Mouse (Mus musculus): Measurements from ENCODE around the gene Cux2. TPM values are rescaled to one million over a fixed set of nuclear protein-coding genes. Genes with fewer than 3 reads are reported as not detected.

The Cux2 gene
- polyA plus RNA-seq, 1 experiment from 2014 or later, result 7.1 TPM

DNA sequence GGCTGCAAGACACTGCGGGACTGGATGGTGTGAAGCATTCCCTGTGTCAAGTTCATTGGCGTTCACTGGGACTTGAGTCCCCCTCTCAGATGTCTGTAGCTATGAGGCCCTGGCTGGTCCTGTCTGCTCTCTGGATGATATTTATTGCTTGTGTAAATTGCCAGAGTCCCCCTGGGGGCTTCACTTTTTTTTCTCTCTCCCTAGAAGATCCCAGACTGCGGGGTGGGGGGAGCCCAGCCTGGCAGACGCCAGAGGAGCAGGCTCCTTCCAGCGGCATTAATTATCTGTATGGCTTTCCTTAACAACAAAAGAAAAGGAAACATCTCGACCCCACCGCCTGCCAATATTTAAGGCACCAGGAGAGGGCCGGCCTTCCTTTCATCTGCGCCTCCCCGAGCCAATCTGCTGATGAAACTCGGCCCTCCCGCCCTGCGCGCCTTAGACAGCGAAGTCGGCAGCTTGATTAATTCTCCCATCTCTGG, 68.2 kb downstream of the Cux2 start:
- Histone ChIP-seq H3K27ac (ENCODE audit: low read depth, low read length) (peak overlapping the region; percentile 46; the same call in 1 of the 2 replicates), H3K4me1 (ENCODE audit: control insufficient read depth, insufficient read depth, low read length) (peaks cover 18% of the 10 kb centered on the region), H3K4me2 (peak overlapping the region; percentile 27; the same call in 1 of the 2 replicates), H3K4me3 (ENCODE audit: low read depth, low read length) (no peak overlapping the region), H3K27me3 (ENCODE audit: control insufficient read depth, insufficient read depth, low read length) (no peaks in the 10 kb centered on the region), H3K36me3 (ENCODE audit: control insufficient read depth, insufficient read depth, low read length) (no peaks in the 10 kb centered on the region), H3K9me3 (replicated peaks; ENCODE audit: control insufficient read depth, low read length) (no peaks in the 10 kb centered on the region), H3K9ac (ENCODE audit: low read depth, low read length) (0 out of 2 replicates have a peak overlapping the region, but pooled peaks have one; percentile 16)
- WGBS (ENCODE audit: insufficient replicate concordance), result 35% methylated on average over 16 of the region's 16 CpGs
- ATAC-seq (replicated peaks; ENCODE audit: insufficient number of reproducible peaks, low FRiP score, low TSS enrichment), result no peak

DNA sequence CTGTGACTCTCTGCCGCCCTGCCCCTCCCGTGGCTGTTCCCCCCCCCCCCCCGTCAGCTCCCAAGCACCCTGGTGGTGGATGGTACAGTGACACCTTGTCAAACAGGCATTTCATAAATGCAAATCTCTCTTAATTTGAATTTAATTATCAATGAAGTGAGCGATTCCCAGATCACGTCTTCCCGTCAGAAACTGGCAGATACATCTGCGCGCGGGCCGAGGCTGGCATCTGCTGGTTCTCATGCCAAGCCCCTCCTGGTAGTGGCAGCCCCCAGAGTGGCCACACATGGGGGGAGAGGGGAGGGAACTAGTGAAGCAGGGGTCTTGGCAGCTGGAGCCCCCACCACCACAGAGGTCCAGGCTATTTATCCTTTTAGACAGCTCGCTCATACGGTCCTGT, 73.6 kb downstream of the Cux2 start:
- Histone ChIP-seq H3K36me3 (ENCODE audit: control insufficient read depth, insufficient read depth, low read length) (no peaks in the 10 kb centered on the region), H3K9me3 (replicated peaks; ENCODE audit: control insufficient read depth, low read length) (no peaks in the 10 kb centered on the region), H3K4me2 (no peak overlapping the region), H3K4me3 (ENCODE audit: low read depth, low read length) (no peak overlapping the region), H3K9ac (ENCODE audit: low read depth, low read length) (no peak overlapping the region), H3K27me3 (ENCODE audit: control insufficient read depth, insufficient read depth, low read length) (no peaks in the 10 kb centered on the region), H3K4me1 (ENCODE audit: control insufficient read depth, insufficient read depth, low read length) (peaks cover 16% of the 10 kb centered on the region), H3K27ac (ENCODE audit: low read depth, low read length) (no peak overlapping the region)
- ATAC-seq (replicated peaks; ENCODE audit: insufficient number of reproducible peaks, low FRiP score, low TSS enrichment), result no peak
- WGBS (ENCODE audit: insufficient replicate concordance), result 88% methylated on average over 12 of the region's 12 CpGs

DNA sequence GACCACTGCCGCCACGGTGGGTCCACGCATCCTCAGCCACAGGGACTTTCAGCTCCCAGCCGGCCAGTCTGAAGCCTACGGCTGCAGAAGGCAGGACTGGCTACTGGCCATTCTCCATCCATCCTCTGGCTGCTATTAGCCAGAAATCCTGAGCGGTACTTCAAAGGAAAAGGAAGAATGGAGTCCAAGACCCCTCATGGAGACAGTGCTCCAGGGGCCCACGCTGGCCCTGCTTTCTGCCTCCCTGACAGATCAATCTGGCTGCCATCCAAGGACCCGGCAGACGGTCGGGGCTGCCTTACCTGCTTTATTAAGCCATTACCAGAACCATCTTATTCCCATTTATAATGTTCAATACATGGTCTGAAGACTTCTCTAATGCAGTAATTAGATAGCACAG, 76.4 kb downstream of the Cux2 start:
- H3K27ac ChIP-seq (ENCODE audit: low read depth, low read length), result no peak overlapping the region
- no peak overlapping the region for H3K4me2 ChIP-seq
- WGBS (ENCODE audit: insufficient replicate concordance), result 62% methylated on average over 10 of the region's 10 CpGs
- peaks cover 15% of the 10 kb centered on the region for H3K4me1 ChIP-seq (ENCODE audit: control insufficient read depth, insufficient read depth, low read length)
- ATAC-seq (replicated peaks; ENCODE audit: insufficient number of reproducible peaks, low FRiP score, low TSS enrichment), result no peak
- no peaks in the 10 kb centered on the region for H3K27me3 ChIP-seq (ENCODE audit: control insufficient read depth, insufficient read depth, low read length)
- H3K4me3 ChIP-seq (ENCODE audit: low read depth, low read length), result no peak overlapping the region
- H3K9me3 ChIP-seq (replicated peaks; ENCODE audit: control insufficient read depth, low read length), result no peaks in the 10 kb centered on the region
- H3K36me3 ChIP-seq (ENCODE audit: control insufficient read depth, insufficient read depth, low read length), result no peaks in the 10 kb centered on the region
- H3K9ac ChIP-seq (ENCODE audit: low read depth, low read length), result no peak overlapping the region

- Histone ChIP-seq H3K36me3 (ENCODE audit: control insufficient read depth, insufficient read depth, low read length) (no peaks in the 10 kb centered on the region), H3K27ac (ENCODE audit: low read depth, low read length) (no peak overlapping the region), H3K9ac (ENCODE audit: low read depth, low read length) (no peak overlapping the region), H3K27me3 (ENCODE audit: control insufficient read depth, insufficient read depth, low read length) (no peaks in the 10 kb centered on the region), H3K4me2 (no peak overlapping the region), H3K4me3 (ENCODE audit: low read depth, low read length) (no peak overlapping the region), H3K4me1 (ENCODE audit: control insufficient read depth, insufficient read depth, low read length) (peaks cover 15% of the 10 kb centered on the region), H3K9me3 (replicated peaks; ENCODE audit: control insufficient read depth, low read length) (no peaks in the 10 kb centered on the region)
- 51% methylated on average over 23 of the region's 23 CpGs for WGBS (ENCODE audit: insufficient replicate concordance)
- ATAC-seq (replicated peaks; ENCODE audit: insufficient number of reproducible peaks, low FRiP score, low TSS enrichment), result no peak
These were observed 77.2 kb downstream of the Cux2 start for GRCm38 (mm10) chr5:121972680-121973192.

- H3K4me3 ChIP-seq (ENCODE audit: low read depth, low read length), result no peak overlapping the region
- no peak for ATAC-seq (replicated peaks; ENCODE audit: insufficient number of reproducible peaks, low FRiP score, low TSS enrichment)
- H3K4me1 ChIP-seq (ENCODE audit: control insufficient read depth, insufficient read depth, low read length), result peaks cover 38% of the 10 kb centered on the region
- H3K9me3 ChIP-seq (replicated peaks; ENCODE audit: control insufficient read depth, low read length), result no peaks in the 10 kb centered on the region
- H3K9ac ChIP-seq (ENCODE audit: low read depth, low read length), result no peak overlapping the region
- no peaks in the 10 kb centered on the region for H3K36me3 ChIP-seq (ENCODE audit: control insufficient read depth, insufficient read depth, low read length)
- no peak overlapping the region for H3K4me2 ChIP-seq
- H3K27me3 ChIP-seq (ENCODE audit: control insufficient read depth, insufficient read depth, low read length), result no peaks in the 10 kb centered on the region
- H3K27ac ChIP-seq (ENCODE audit: low read depth, low read length), result no peak overlapping the region
- 85% methylated on average over 15 of the region's 15 CpGs for whole genome bisulfite sequencing (ENCODE audit: insufficient replicate concordance)
These were observed 80.9 kb downstream of the Cux2 start for GRCm38 (mm10) chr5:121968999-121969398.

- Histone ChIP-seq H3K4me1 (ENCODE audit: control insufficient read depth, insufficient read depth, low read length) (peaks cover 34% of the 10 kb centered on the region), H3K9me3 (replicated peaks; ENCODE audit: control insufficient read depth, low read length) (no peaks in the 10 kb centered on the region), H3K27ac (ENCODE audit: low read depth, low read length) (no peak overlapping the region), H3K4me3 (ENCODE audit: low read depth, low read length) (no peak overlapping the region), H3K9ac (ENCODE audit: low read depth, low read length) (no peak overlapping the region), H3K4me2 (no peak overlapping the region), H3K27me3 (ENCODE audit: control insufficient read depth, insufficient read depth, low read length) (no peaks in the 10 kb centered on the region), H3K36me3 (ENCODE audit: control insufficient read depth, insufficient read depth, low read length) (no peaks in the 10 kb centered on the region)
- WGBS (ENCODE audit: insufficient replicate concordance), result 67% methylated on average over 15 of the region's 15 CpGs
- ATAC-seq (replicated peaks; ENCODE audit: insufficient number of reproducible peaks, low FRiP score, low TSS enrichment), result no peak
These were observed 81.5 kb downstream of the Cux2 start for GRCm38 (mm10) chr5:121968416-121968815.

- 69% methylated on average over 5 of the region's 5 CpGs for WGBS (ENCODE audit: insufficient replicate concordance)
- Histone ChIP-seq H3K4me1 (ENCODE audit: control insufficient read depth, insufficient read depth, low read length) (peaks cover 26% of the 10 kb centered on the region), H3K4me2 (no peak overlapping the region), H3K36me3 (ENCODE audit: control insufficient read depth, insufficient read depth, low read length) (no peaks in the 10 kb centered on the region), H3K4me3 (ENCODE audit: low read depth, low read length) (no peak overlapping the region), H3K9me3 (replicated peaks; ENCODE audit: control insufficient read depth, low read length) (no peaks in the 10 kb centered on the region), H3K27ac (ENCODE audit: low read depth, low read length) (no peak overlapping the region), H3K27me3 (ENCODE audit: control insufficient read depth, insufficient read depth, low read length) (no peaks in the 10 kb centered on the region), H3K9ac (ENCODE audit: low read depth, low read length) (no peak overlapping the region)
- ATAC-seq (replicated peaks; ENCODE audit: insufficient number of reproducible peaks, low FRiP score, low TSS enrichment), result no peak
These were observed 82.4 kb downstream of the Cux2 start for GRCm38 (mm10) chr5:121967520-121967919.

DNA sequence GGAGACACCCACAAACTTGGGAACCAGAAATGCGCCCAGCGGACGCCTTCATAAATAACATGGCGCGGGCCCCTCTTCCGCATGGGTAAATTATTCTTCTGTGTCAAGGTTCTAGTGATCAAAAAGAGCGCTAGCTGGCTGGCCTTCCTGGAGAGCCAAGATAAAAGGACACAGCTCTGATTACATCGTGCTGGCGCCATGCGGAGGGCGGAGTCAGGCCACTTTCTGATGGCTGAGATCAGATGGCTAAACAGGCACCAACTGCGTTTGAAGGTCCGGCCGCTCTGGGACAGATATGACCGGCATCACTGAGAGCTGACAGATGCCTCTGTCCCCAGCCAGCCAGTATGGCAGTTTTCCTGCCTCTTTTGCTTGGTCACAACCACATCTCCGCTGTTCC, 83.0 kb downstream of the Cux2 start:
- peak overlapping the region; percentile 43 for H3K4me2 ChIP-seq

GRCm38 (mm10) chr5:121962974-121963373, 86.9 kb downstream of the Cux2 start:
- no peaks in the 10 kb centered on the region for H3K9me3 ChIP-seq (replicated peaks; ENCODE audit: control insufficient read depth, low read length)
- ATAC-seq (replicated peaks; ENCODE audit: insufficient number of reproducible peaks, low FRiP score, low TSS enrichment), result no peak
- no peak overlapping the region for H3K27ac ChIP-seq (ENCODE audit: low read depth, low read length)
- H3K4me2 ChIP-seq, result no peak overlapping the region
- H3K9ac ChIP-seq (ENCODE audit: low read depth, low read length), result no peak overlapping the region
- peaks cover 33% of the 10 kb centered on the region for H3K4me1 ChIP-seq (ENCODE audit: control insufficient read depth, insufficient read depth, low read length)
- H3K27me3 ChIP-seq (ENCODE audit: control insufficient read depth, insufficient read depth, low read length), result no peaks in the 10 kb centered on the region
- no peak overlapping the region for H3K4me3 ChIP-seq (ENCODE audit: low read depth, low read length)
- 81% methylated on average over 10 of the region's 10 CpGs for WGBS (ENCODE audit: insufficient replicate concordance)
- no peaks in the 10 kb centered on the region for H3K36me3 ChIP-seq (ENCODE audit: control insufficient read depth, insufficient read depth, low read length)

More for the DNA sequence above, 83.0 kb downstream of the Cux2 start:
- Histone ChIP-seq H3K36me3 (ENCODE audit: control insufficient read depth, insufficient read depth, low read length) (no peaks in the 10 kb centered on the region), H3K27ac (ENCODE audit: low read depth, low read length) (peak overlapping the region; percentile 68), H3K9ac (ENCODE audit: low read depth, low read length) (no peak overlapping the region), H3K4me3 (ENCODE audit: low read depth, low read length) (no peak overlapping the region), H3K27me3 (ENCODE audit: control insufficient read depth, insufficient read depth, low read length) (no peaks in the 10 kb centered on the region), H3K9me3 (replicated peaks; ENCODE audit: control insufficient read depth, low read length) (no peaks in the 10 kb centered on the region), H3K4me1 (ENCODE audit: control insufficient read depth, insufficient read depth, low read length) (peaks cover 27% of the 10 kb centered on the region)
- ATAC-seq (replicated peaks; ENCODE audit: insufficient number of reproducible peaks, low FRiP score, low TSS enrichment), result peak; percentile 49; the same call in 1 of the 2 replicates
- 21% methylated on average over 16 of the region's 16 CpGs for WGBS (ENCODE audit: insufficient replicate concordance)

Measured in heart, embryonic 11.5 days (tissue).